Mouse (Mus musculus) inflammation-experienced regulatory T-cells, adult 16 weeks (primary cell): ENCODE measurements around the gene Pitpnc1. TPM values are rescaled to one million over a fixed set of nuclear protein-coding genes. Genes with fewer than 3 reads are reported as not detected.

Source experiments
- polyA plus RNA-seq: library from polyadenylated mRNA; unstranded; fragments of 100-300 nt; shearing (Covaris generic); gene quantifications from one replicate; pipeline ENCODE4 v1.2.1, GENCODE M21; 2017

Gene Pitpnc1
- polyA plus RNA-seq, result 92.4 TPM

DNA sequence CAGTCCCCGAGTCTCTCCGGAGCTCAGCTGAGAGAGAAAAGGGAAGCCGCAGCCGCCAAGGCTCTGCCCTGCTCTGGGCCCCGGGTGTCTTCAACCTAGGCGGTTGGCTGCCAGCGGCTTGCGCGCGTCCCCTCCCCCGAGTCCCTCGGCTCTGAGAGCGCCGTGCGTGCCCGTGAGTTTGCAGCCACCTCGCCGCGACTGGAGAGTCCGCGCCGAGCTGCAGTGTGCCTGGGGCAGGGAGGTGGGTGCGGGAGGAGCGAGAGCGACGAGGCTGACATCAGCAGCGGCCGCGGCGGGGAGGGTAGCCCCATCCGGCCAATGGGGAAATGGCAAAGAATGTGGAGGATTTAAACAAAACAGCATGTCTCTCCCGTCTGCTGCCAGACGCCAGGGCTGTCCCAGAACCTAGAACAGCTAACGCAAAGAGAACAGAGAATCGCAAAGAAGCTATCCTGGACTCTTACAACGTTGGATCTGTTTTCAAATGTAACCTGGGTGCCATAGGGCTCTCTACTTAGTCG lies at the start of gene Pitpnc1:
Pitpnc1 (minus strand) TSS at position 179 of the 521 bp plus-strand sequence.

DNA sequence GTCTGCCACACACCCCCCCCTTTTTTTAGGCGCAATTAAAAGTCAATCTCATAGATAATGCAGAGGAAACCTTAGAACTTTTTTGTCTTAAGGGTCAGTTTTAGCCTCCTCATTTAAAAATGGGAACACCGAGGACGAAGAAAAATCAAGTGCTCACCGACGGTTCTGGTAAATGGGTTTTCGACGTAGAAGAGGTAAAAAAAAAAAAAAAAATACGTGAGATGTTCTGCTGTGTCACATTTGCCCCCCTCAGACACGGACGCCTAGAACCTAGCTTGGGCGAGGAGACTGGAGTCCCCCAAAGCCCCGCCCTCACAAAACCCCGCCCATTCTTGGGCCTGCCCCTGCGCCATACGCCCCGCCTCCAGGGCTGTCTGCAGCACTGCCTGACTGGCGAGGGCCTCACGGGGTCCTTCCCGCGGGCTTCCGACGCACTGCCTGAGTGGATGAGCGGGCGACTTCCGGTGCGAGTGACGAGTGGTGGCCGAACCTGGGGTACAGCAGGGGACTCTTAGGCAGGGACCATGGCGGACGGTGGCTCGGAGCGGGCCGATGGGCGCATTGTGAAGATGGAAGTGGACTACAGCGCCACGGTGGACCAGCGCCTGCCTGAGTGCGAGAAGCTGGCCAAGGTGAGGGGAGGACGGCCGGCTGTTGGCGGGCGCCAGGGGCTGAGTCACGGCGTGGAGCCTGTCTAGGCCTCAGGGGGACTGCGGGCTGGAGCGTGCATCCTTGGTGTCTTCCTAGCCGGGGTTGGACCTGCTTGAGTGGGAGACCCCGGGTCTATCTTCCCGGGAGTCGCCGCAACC lies 8.8 kb upstream of the Pitpnc1 start, which contains the start of gene Psmd12:
Psmd12 (plus strand) TSS at position 432 of the 809 bp plus-strand sequence.

DNA sequence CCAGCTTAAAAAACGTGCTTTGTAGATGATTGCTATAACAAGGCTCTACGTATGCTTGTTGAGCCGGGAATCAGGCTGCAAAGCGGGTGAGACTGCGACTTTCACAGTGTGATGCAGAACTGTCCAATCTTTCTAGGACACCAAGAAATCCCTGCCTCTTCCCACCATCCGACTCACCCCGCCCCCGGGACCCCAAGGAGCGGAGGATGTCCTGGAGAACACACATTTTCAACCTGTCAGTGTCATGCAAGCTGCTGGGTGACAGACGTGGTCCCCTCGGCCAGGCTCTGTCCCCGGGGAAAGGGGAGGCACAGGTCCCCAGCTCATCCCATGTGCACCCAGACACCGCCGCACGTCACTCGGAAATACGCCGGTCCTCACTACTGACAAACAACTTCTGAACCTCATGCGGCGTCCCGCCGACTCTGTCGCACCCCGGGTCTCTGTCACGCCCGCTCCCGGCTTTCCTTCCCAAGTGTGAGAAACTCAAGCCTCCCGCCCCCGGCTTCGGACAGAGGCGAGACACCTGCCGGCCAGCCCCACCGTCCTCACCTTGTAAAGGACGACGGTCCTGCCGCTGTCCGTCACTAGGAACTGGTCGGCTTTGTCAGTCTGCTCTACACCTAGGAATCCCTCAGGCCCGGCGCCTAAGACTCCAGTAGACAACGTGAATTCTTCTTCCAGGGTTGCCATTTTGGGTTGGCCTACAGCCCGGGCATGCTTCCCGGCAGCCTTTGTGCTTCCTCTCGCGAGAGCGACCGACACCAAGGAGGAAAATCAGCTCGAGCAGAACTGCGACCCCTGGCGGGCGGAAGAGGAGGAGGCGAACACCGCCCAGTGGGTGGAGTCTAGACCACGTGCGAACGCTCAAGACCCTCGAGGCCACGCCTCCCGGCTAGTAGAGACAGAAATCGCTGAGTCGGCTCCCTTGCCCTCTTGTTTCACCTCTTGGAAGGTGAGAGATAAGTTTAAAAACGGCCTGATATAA lies 281.6 kb downstream of the Pitpnc1 start, which contains the start of gene Nol11:
Nol11 (minus strand) TSS at position 817 of the 988 bp plus-strand sequence.

Other genes starting within 250 kb of the Pitpnc1 start
- gene Psmd12, start 8.8 kb upstream of the Pitpnc1 start, polyA plus RNA-seq, result 129 TPM
- 67.6 TPM for gene Helz, start 77.2 kb upstream of the Pitpnc1 start, polyA plus RNA-seq
- not detected for gene Cacng1, start 245.8 kb upstream of the Pitpnc1 start, polyA plus RNA-seq